Mouse (Mus musculus): ENCODE measurements at regions not wholly inside any gene's neighbourhood (a gene's known extent, or its start where the extent isn't known, plus 50 kb on each side); places are given as distances from the start of the nearest gene placed in this dataset.
"Not testable (repeated sequence)": the region's sequence is repeated elsewhere in the genome, so short reads cannot be mapped to it uniquely, and the experiment has no call there.

DNA sequence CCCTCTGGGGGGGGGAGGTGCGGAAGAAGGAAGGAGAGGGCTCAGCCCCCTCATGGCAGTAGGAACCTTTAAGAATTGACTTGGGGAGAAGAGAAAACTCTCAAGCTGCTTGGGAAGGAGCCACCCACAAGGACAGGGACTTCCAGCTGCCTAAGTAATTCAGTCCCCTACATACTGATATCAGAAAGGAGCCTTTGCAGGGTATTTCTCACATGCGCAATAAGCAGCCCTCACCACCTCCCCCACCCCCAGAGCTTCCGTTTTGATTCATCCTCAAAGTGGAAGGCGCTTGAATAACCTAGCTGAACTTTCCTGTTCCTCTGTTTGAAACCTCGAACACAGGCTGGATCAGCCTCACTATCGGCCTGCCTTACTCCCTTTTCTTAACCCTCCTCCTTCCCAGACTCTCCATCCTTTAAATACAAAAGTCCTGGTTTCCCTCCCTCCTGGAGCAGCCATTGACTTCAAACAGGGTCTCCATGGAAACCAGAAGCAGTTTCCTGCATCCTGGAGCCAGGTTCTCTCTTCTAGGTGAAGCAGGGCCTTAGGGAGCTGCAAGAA lies 104.5 kb upstream of the Gap43 start:
- H3ac ChIP-seq (ENCODE audit: control insufficient read depth, insufficient read length): no peak overlapping the region
- H3K79me2 ChIP-seq (ENCODE audit: control insufficient read depth, insufficient read depth): no peaks in the 10 kb centered on the region
- H3K36me3 ChIP-seq (ENCODE audit: control insufficient read depth, insufficient read depth): no peaks in the 10 kb centered on the region
- no peaks in the 10 kb centered on the region for H3K27me3 ChIP-seq (ENCODE audit: control insufficient read depth, insufficient read depth, insufficient read length)
- H3K4me2 ChIP-seq (ENCODE audit: low read depth): no peak overlapping the region
- no peak overlapping the region for H3K4me3 ChIP-seq
- TF ChIP-seq POLR2AphosphoS2 (IDR thresholded peaks at IDR 0.05; ENCODE audit: insufficient read length, low read depth) (no peak), POLR2A (IDR thresholded peaks at IDR 0.05; ENCODE audit: insufficient read length, low read depth) (no peak), E2F4 (IDR thresholded peaks at IDR 0.05; ENCODE audit: insufficient read depth) (no peak), SRF (IDR thresholded peaks at IDR 0.05; ENCODE audit: control insufficient read depth, insufficient read length, low read depth) (no peak), MAX (IDR thresholded peaks at IDR 0.05; ENCODE audit: low read depth) (no peak), CEBPB (IDR thresholded peaks at IDR 0.05; ENCODE audit: insufficient read depth, poor library complexity, severe bottlenecking) (no peak), MYOD1 (IDR thresholded peaks at IDR 0.05; ENCODE audit: control insufficient read depth in 1 of 3, insufficient read length in 2 of 3, low read depth in 2 of 3) (no peak), USF1 (IDR thresholded peaks at IDR 0.05; ENCODE audit: low read depth) (no peak), TCF12 (IDR thresholded peaks at IDR 0.05; ENCODE audit: insufficient read depth, poor library complexity, severe bottlenecking) (no peak), MYOG (IDR thresholded peaks at IDR 0.05; ENCODE audit: control insufficient read depth in 1 of 3, insufficient read depth in 1 of 3, insufficient read length in 2 of 3, low read depth in 2 of 3) (no peak), TCF3 (IDR thresholded peaks at IDR 0.05; ENCODE audit: insufficient read length, low read depth) (no peak), REST (IDR thresholded peaks at IDR 0.05; ENCODE audit: insufficient read depth, insufficient read length) (no peak)

DNA sequence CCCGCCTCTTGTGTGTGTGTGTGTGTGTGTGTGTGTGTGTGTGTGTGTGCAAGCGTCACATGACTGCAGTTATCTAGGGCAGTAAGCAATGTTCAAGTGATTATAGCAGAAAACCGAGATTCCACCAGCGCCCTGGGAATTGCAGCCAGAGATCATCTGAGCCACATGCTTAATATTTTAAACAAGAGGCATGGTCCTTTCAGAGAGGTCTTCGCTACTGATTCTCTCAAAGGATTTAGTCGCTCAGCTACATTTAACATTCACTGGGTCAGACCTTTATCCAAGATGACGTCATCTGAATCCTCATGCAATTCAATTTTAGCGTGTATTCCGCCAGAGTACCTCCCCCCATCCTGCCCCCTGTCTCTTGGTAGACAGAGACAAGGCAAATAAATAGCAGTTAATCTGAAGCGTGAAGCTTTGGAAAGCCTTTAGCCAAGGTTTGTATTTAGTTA lies 104.0 kb upstream of the Gap43 start:
- Histone ChIP-seq H3K36me3 (ENCODE audit: control insufficient read depth, insufficient read depth) (no peaks in the 10 kb centered on the region), H3K27me3 (ENCODE audit: control insufficient read depth, insufficient read depth, insufficient read length) (no peaks in the 10 kb centered on the region), H3ac (ENCODE audit: control insufficient read depth, insufficient read length) (no peak overlapping the region), H3K4me3 (no peak overlapping the region), H3K79me2 (ENCODE audit: control insufficient read depth, insufficient read depth) (no peaks in the 10 kb centered on the region), H3K4me2 (ENCODE audit: low read depth) (no peak overlapping the region)
- TF ChIP-seq REST (IDR thresholded peaks at IDR 0.05; ENCODE audit: insufficient read depth, insufficient read length) (no peak), MYOD1 (IDR thresholded peaks at IDR 0.05; ENCODE audit: control insufficient read depth in 1 of 3, insufficient read length in 2 of 3, low read depth in 2 of 3) (no peak), TCF3 (IDR thresholded peaks at IDR 0.05; ENCODE audit: insufficient read length, low read depth) (no peak), MYOG (IDR thresholded peaks at IDR 0.05; ENCODE audit: control insufficient read depth in 1 of 3, insufficient read depth in 1 of 3, insufficient read length in 2 of 3, low read depth in 2 of 3) (no peak)

DNA sequence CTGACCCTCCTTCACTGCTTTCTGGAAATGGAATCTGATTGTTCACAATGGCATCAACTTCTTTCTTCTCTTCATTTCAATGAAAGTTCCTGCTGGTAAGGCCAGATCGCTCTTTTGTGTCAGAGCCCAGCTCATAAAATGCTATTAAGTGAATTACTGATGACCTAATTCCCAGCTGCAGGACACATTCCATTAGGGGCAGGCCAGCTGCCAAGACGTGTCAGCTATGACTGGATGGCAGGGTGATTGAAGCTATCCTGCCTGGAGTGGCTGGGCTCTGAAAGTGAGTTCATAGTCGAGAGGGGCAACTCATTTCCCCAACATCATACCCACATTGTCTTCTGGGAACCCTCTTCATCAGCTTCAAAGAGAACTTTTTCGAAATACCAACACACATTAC lies 100.4 kb upstream of the Gap43 start:
- Histone ChIP-seq H3K4me2 (ENCODE audit: low read depth) (peak overlapping the region; percentile 43), H3K4me3 (no peak overlapping the region)
- TF ChIP-seq MYOD1 (IDR thresholded peaks at IDR 0.05; ENCODE audit: control insufficient read depth in 1 of 3, insufficient read length in 2 of 3, low read depth in 2 of 3) (peak in 2 of 3 experiments; percentile 85 to 87), TCF12 (IDR thresholded peaks at IDR 0.05; ENCODE audit: insufficient read depth, poor library complexity, severe bottlenecking) (peak; percentile 47), REST (IDR thresholded peaks at IDR 0.05; ENCODE audit: insufficient read depth, insufficient read length) (no peak)

DNA sequence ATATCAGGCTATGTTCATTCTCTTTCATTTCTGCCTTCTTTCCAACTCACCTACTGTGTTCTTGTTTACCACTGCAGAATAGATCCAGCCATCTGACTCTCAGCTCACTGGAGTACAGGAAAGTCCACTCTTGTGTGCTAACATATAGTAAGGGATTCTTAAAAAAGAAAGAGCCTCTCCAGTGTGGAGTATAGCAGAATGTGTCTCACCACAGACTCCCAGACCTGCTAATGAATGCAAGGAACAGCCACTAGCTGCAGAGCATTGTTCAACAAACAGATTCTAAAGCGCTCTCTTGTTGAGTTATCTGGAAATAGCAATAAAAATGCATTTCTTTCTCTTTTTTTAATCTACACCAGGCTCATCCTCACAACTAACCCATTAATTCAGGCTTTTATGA lies 91.1 kb upstream of the Gap43 start:
- H3K79me2 ChIP-seq (ENCODE audit: control insufficient read depth, insufficient read depth): no peaks in the 10 kb centered on the region
- no peak overlapping the region for H3K4me2 ChIP-seq (ENCODE audit: low read depth)
- no peak overlapping the region for H3ac ChIP-seq (ENCODE audit: control insufficient read depth, insufficient read length)
- no peak for TF ChIP-seq MYOG (IDR thresholded peaks at IDR 0.05; ENCODE audit: control insufficient read depth in 1 of 3, insufficient read depth in 1 of 3, insufficient read length in 2 of 3, low read depth in 2 of 3)
- no peak for TF ChIP-seq POLR2AphosphoS2 (IDR thresholded peaks at IDR 0.05; ENCODE audit: insufficient read length, low read depth)
- TF ChIP-seq REST (IDR thresholded peaks at IDR 0.05; ENCODE audit: insufficient read depth, insufficient read length): no peak
- TF ChIP-seq CEBPB (IDR thresholded peaks at IDR 0.05; ENCODE audit: insufficient read depth, poor library complexity, severe bottlenecking): no peak
- no peak for TF ChIP-seq TCF12 (IDR thresholded peaks at IDR 0.05; ENCODE audit: insufficient read depth, poor library complexity, severe bottlenecking)
- no peak for TF ChIP-seq USF1 (IDR thresholded peaks at IDR 0.05; ENCODE audit: low read depth)
- H3K27me3 ChIP-seq (ENCODE audit: control insufficient read depth, insufficient read depth, insufficient read length): no peaks in the 10 kb centered on the region
- no peaks in the 10 kb centered on the region for H3K36me3 ChIP-seq (ENCODE audit: control insufficient read depth, insufficient read depth)
- no peak overlapping the region for H3K4me3 ChIP-seq

More for the DNA sequence above, 100.4 kb upstream of the Gap43 start:
- no peaks in the 10 kb centered on the region for H3K36me3 ChIP-seq (ENCODE audit: control insufficient read depth, insufficient read depth)
- H3K79me2 ChIP-seq (ENCODE audit: control insufficient read depth, insufficient read depth): no peaks in the 10 kb centered on the region
- no peaks in the 10 kb centered on the region for H3K27me3 ChIP-seq (ENCODE audit: control insufficient read depth, insufficient read depth, insufficient read length)
- H3ac ChIP-seq (ENCODE audit: control insufficient read depth, insufficient read length): no peak overlapping the region

DNA sequence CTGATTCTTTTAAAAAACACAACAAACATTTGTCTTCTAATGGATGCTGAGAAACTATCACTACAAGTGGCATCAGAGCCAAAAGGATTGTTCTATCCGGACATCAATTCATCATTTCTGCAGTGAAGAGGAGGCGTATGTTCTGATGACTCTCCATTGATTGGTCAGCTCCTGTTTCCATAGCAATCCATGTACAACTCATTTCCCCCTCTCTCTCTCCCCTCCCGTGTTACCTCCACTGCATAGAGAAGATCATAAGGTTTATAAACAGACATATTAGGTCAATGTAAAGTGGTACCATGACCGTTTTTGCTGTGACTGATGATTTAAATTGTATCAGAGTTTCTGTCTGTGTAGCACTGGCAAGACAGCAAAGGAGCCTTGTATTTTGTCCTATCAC lies 76.2 kb upstream of the Gap43 start:
- Histone ChIP-seq H3K4me3 (no peak overlapping the region), H3K36me3 (ENCODE audit: control insufficient read depth, insufficient read depth) (no peaks in the 10 kb centered on the region), H3ac (ENCODE audit: control insufficient read depth, insufficient read length) (no peak overlapping the region), H3K27me3 (ENCODE audit: control insufficient read depth, insufficient read depth, insufficient read length) (no peaks in the 10 kb centered on the region), H3K79me2 (ENCODE audit: control insufficient read depth, insufficient read depth) (no peaks in the 10 kb centered on the region), H3K4me2 (ENCODE audit: low read depth) (no peak overlapping the region)
- no peak for TF ChIP-seq MAX (IDR thresholded peaks at IDR 0.05; ENCODE audit: low read depth)
- no peak for TF ChIP-seq MYOG (IDR thresholded peaks at IDR 0.05; ENCODE audit: control insufficient read depth in 1 of 3, insufficient read depth in 1 of 3, insufficient read length in 2 of 3, low read depth in 2 of 3)
- no peak for TF ChIP-seq REST (IDR thresholded peaks at IDR 0.05; ENCODE audit: insufficient read depth, insufficient read length)
- TF ChIP-seq TCF3 (IDR thresholded peaks at IDR 0.05; ENCODE audit: insufficient read length, low read depth): no peak
- no peak for TF ChIP-seq CEBPB (IDR thresholded peaks at IDR 0.05; ENCODE audit: insufficient read depth, poor library complexity, severe bottlenecking)
- TF ChIP-seq USF1 (IDR thresholded peaks at IDR 0.05; ENCODE audit: low read depth): no peak
- no peak for TF ChIP-seq POLR2AphosphoS2 (IDR thresholded peaks at IDR 0.05; ENCODE audit: insufficient read length, low read depth)
- TF ChIP-seq POLR2A (IDR thresholded peaks at IDR 0.05; ENCODE audit: insufficient read length, low read depth): no peak
- no peak for TF ChIP-seq SRF (IDR thresholded peaks at IDR 0.05; ENCODE audit: control insufficient read depth, insufficient read length, low read depth)
- TF ChIP-seq E2F4 (IDR thresholded peaks at IDR 0.05; ENCODE audit: insufficient read depth): no peak
- TF ChIP-seq TCF12 (IDR thresholded peaks at IDR 0.05; ENCODE audit: insufficient read depth, poor library complexity, severe bottlenecking): no peak
- no peak for TF ChIP-seq MYOD1 (IDR thresholded peaks at IDR 0.05; ENCODE audit: control insufficient read depth in 1 of 3, insufficient read length in 2 of 3, low read depth in 2 of 3)

DNA sequence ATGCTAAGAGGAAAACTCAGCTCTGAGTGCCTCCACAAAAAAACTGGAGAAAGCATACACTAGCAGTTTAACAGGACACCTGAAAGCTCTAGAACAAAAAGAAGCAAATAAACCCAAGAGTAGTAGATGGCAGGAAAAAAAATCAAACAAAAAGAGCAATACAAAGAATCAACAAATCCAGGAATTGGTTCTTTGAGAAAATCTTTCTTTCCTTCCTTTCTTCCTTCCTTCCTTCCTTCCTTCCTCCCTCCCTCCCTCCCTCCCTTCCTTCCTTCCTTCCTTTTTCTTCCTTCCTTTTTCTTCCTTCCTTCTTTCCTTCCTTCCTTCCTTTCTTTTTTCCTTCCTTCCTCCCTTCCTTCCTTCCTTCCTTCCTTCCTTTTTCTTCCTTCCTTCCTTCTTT lies 71.6 kb upstream of the Gap43 start:
- not testable (repeated sequence) for H3K4me2 ChIP-seq (ENCODE audit: low read depth); H3K27me3 ChIP-seq (ENCODE audit: control insufficient read depth, insufficient read depth, insufficient read length); H3K79me2 ChIP-seq (ENCODE audit: control insufficient read depth, insufficient read depth); H3ac ChIP-seq (ENCODE audit: control insufficient read depth, insufficient read length); H3K4me3 ChIP-seq; H3K36me3 ChIP-seq (ENCODE audit: control insufficient read depth, insufficient read depth)

All from myocyte (in vitro differentiated cells).